Mouse (Mus musculus) heart, embryonic 11.5 days (tissue): Measurements from ENCODE around the gene Trpm8. TPM values are rescaled to one million over a fixed set of nuclear protein-coding genes. Genes with fewer than 3 reads are reported as not detected.

Experiments used
- ATAC-seq: fragments of 200-750 bp; cut with Nextera tagmentation; replicated peaks from 2 replicates; pipeline ENCODE4 v1.8.0; 2017; ENCODE audit warnings: moderate library complexity; ENCODE audit not compliant: insufficient number of reproducible peaks, low FRiP score, low TSS enrichment
- H3K27ac ChIP-seq: fragments of 300-500 bp; sonication (generic); 2 replicates; pipeline ENCODE4 v1.5.1; 2014; ENCODE audit warnings: mild to moderate bottlenecking, low read depth, low read length
- H3K27me3 ChIP-seq: fragments of 300-500 bp; sonication (generic); 2 replicates; pipeline ENCODE4 v1.6.1; 2014; ENCODE audit warnings: mild to moderate bottlenecking, low read length, mixed read lengths; ENCODE audit not compliant: control insufficient read depth, insufficient read depth
- H3K36me3 ChIP-seq: fragments of 300-500 bp; sonication (generic); 2 replicates; pipeline ENCODE4 v1.6.1; 2014; ENCODE audit warnings: mild to moderate bottlenecking, low read length, moderate library complexity, mixed read lengths; ENCODE audit not compliant: control insufficient read depth, insufficient read depth
- H3K4me1 ChIP-seq: fragments of 300-500 bp; sonication (generic); 2 replicates; pipeline ENCODE4 v1.6.1; 2014; ENCODE audit warnings: low read length; ENCODE audit not compliant: control insufficient read depth, insufficient read depth
- H3K4me2 ChIP-seq: fragments of 300-500 bp; sonication (generic); 2 replicates; pipeline ENCODE4 v1.6.1; 2014; ENCODE audit warnings: mild to moderate bottlenecking, moderate library complexity
- H3K4me3 ChIP-seq: fragments of 300-500 bp; sonication (generic); 2 replicates; pipeline ENCODE4 v1.5.1; 2014; ENCODE audit warnings: low read depth, low read length
- H3K9ac ChIP-seq: fragments of 300-500 bp; sonication (generic); 2 replicates; pipeline ENCODE4 v1.6.1; 2014; ENCODE audit warnings: mild to moderate bottlenecking, low read depth, low read length, moderate library complexity
- H3K9me3 ChIP-seq: fragments of 300-500 bp; sonication (generic); replicated peaks from 2 replicates; pipeline ENCODE4 v1.6.1; 2016; ENCODE audit warnings: low read length; ENCODE audit not compliant: control insufficient read depth
- WGBS: fragments of 180-500 bp; shearing (Covaris S2); extraction: QIAGEN DNeasy Blood & Tissue Kit; methylation state at CpG from one replicate; pipeline ENCODE4 v1.1.7; 2014; ENCODE audit not compliant: insufficient replicate concordance; 5-methylcytosine and 5-hydroxymethylcytosine counted together
- polyA plus RNA-seq: library from polyadenylated mRNA; unstranded; fragments of >200 nt; fragmentation: Nextera tagmentation; extraction: Ambion mirVana; gene quantifications from 2 replicates; pipeline ENCODE4 v1.2.1, GENCODE M21; 2014

The Trpm8 gene
- polyA plus RNA-seq, 1 experiment from 2014 or later, result 0.10 TPM

DNA sequence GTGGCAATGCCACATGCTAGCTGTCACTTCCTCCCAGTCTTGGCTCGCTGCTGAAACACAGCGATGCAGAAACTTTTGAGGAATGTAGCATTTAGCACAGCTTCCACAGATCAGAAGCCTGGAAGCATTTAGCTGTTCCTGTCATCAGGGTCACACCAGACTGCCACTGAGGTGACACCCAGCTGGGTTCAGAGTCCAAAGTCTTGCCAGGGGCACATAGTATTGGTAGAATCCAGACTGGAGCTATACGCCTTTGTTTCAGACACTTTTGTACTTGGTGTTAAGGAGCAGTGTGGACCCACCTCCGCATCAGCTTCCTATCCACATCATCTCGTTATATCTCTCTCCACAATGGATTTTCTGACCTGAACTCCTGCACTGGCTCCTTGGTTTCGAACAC lies 23.9 kb upstream of the Trpm8 start:
- H3K9ac ChIP-seq, result no peak overlapping the region
- H3K36me3 ChIP-seq, result no peaks in the 10 kb centered on the region
- 68% methylated on average over 6 of the region's 6 CpGs for WGBS
- no peaks in the 10 kb centered on the region for H3K4me1 ChIP-seq
- H3K4me3 ChIP-seq, result no peak overlapping the region
- ATAC-seq, result no peak
- H3K27me3 ChIP-seq, result no peaks in the 10 kb centered on the region
- no peak overlapping the region for H3K27ac ChIP-seq
- H3K4me2 ChIP-seq, result no peak overlapping the region
- H3K9me3 ChIP-seq, result peaks cover 92% of the 10 kb centered on the region

DNA sequence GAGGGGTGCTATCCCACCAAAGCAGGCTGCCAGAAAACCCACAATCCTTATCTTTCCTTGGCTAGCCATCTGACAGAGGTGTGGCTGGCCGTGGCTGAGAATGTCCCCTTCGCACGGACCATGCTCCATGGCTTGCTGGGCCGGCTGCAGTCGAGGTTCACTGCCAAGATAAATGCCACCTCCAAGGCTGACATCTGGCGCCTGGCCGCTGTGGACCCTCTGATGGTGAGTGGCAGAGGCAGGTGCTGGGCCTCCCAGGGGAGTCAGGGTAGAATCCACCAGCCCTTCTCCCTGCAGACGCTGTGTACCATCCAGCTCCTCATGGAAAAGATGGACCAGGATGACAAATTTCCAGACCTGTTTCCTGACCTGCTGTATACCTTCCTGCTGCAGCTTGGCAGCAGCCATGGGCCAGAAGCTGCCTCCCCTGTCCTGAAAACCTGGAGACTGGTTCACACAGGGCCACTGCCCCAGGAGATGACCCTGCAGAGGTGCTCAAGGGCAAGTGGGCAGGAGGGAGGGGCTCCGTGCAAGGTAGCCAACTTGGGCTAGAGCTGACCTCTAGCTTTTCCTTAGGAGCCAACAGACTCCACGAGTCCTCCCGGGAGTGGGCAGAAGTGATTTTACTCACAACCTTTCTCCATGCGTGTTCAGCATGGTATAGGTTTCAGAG lies 22.5 kb upstream of the Trpm8 start:
- WGBS, result 79% methylated on average over 12 of the region's 12 CpGs
- H3K36me3 ChIP-seq, result no peaks in the 10 kb centered on the region
- peak; percentile 7; the same call in 1 of the 2 replicates for ATAC-seq
- H3K4me2 ChIP-seq, result no peak overlapping the region
- no peak overlapping the region for H3K4me3 ChIP-seq
- H3K27ac ChIP-seq, result no peak overlapping the region
- no peaks in the 10 kb centered on the region for H3K27me3 ChIP-seq
- 0 out of 2 replicates have a peak, but pooled peaks cover 5% of the 10 kb centered on the region for H3K4me1 ChIP-seq
- no peak overlapping the region for H3K9ac ChIP-seq
- peaks cover 78% of the 10 kb centered on the region for H3K9me3 ChIP-seq

DNA sequence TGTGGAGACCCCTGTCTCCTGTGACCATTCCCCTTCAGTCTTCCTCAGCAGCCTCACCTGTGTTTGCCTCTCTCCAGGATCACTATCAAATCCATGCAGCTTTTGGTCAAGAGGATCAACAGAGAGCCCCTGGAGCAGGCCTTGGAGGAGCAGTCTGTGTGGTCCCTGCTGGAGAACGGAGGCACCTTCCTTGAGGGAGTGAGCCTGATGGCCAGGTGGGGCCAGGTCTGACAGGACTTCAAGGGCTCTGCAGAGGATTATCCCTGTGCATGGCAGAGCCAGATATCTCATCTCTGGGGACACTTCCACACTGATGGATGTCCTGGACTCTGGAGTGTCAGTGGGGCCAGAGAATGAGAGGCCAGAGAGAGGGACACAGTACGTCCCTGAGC lies 22.0 kb upstream of the Trpm8 start:
- Histone ChIP-seq H3K27ac (no peak overlapping the region), H3K4me3 (no peak overlapping the region), H3K36me3 (peaks cover 3% of the 10 kb centered on the region; the same call in 1 of the 2 replicates), H3K9ac (no peak overlapping the region), H3K4me2 (no peak overlapping the region), H3K9me3 (peaks cover 73% of the 10 kb centered on the region), H3K4me1 (peaks cover 5% of the 10 kb centered on the region; the same call in 1 of the 2 replicates), H3K27me3 (no peaks in the 10 kb centered on the region)
- no peak for ATAC-seq
- WGBS, result 48% methylated on average over 2 of the region's 2 CpGs

DNA sequence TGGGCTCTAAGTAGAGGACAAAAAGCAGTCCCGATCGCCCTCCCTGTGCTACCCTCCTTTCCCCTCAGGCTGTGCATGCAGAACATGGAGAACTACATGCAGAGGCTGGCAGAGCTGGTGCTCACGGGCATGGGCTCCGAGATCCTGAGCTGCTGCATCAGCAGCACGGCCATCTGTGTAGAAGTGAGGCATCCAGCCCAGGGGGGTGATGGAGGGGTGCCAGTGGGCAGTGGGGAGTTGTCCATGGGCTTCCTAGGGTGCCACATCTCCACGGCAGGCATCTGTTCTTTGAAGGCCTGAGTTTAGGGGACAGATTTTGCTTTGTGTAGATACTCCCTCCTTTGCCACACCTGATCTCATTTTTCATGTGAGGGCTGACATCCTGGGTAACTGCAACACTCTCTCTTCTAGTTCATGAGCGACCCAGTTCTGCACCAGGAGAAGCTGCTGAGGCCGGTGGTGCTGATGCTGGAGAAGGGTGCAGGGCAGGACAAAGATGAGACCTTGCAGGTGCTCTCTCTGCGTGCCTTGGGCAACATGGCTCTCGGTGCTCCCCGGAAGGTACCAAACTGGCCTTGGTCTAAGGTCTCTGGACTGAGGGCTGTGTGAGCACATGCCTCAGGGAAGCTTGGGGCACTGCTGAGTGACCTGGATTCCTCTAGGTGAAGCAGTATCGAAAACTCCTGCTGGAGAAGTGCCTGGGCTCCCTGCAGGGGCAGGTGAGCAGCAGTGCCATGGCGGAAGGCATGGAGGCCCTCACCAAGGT lies 21.3 kb upstream of the Trpm8 start:
- H3K4me2 ChIP-seq, result no peak overlapping the region
- peaks cover 5% of the 10 kb centered on the region; the same call in 1 of the 2 replicates for H3K4me1 ChIP-seq
- no peak overlapping the region for H3K27ac ChIP-seq
- H3K4me3 ChIP-seq, result no peak overlapping the region
- H3K9me3 ChIP-seq, result peaks cover 71% of the 10 kb centered on the region
- no peaks in the 10 kb centered on the region for H3K27me3 ChIP-seq
- no peak for ATAC-seq
- no peak overlapping the region for H3K9ac ChIP-seq
- H3K36me3 ChIP-seq, result peaks cover 9% of the 10 kb centered on the region
- WGBS, result 73% methylated on average over 13 of the region's 13 CpGs

DNA sequence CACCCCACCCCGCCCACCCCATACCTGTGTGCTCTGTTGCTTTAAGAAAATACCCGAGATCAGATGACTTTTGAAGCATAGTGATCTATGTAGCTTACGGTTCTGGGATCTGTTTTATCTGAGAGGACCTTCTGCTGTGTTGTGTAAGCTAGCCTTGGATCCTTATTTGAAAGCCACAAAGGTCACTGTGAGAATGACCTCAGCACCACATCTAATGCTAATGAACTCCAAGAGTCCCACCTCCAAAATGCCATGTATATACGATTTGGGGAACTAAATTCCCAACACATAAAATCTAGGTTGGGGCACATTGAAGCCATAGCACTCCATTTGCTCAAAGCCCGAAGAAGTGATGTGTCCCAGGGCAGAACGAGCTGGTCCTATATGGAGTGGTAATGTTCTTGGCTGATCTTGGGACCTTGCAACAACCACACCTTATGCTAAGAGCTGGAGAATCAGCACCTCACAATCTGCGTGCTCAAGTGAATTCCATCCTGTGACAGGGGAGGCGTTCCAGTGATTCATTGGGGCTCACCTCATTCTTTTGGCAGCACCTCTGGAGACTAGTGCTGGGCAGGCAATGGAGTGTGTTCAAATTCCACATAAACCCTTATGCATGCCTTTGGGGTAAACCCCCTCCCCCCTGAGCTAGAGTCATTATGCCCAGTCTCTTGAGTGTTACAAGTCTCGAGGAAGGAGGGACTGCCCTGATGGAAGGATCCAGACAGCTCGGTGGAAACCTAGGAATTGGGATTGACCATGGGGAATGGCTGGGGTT lies 20.4 kb upstream of the Trpm8 start:
- Histone ChIP-seq H3K9ac (no peak overlapping the region), H3K4me3 (no peak overlapping the region), H3K27me3 (no peaks in the 10 kb centered on the region), H3K27ac (no peak overlapping the region), H3K36me3 (peaks cover 18% of the 10 kb centered on the region), H3K4me1 (peaks cover 5% of the 10 kb centered on the region; the same call in 1 of the 2 replicates), H3K4me2 (no peak overlapping the region), H3K9me3 (peaks cover 66% of the 10 kb centered on the region)
- WGBS, result 73% methylated on average over 10 of the region's 10 CpGs
- no peak for ATAC-seq

DNA sequence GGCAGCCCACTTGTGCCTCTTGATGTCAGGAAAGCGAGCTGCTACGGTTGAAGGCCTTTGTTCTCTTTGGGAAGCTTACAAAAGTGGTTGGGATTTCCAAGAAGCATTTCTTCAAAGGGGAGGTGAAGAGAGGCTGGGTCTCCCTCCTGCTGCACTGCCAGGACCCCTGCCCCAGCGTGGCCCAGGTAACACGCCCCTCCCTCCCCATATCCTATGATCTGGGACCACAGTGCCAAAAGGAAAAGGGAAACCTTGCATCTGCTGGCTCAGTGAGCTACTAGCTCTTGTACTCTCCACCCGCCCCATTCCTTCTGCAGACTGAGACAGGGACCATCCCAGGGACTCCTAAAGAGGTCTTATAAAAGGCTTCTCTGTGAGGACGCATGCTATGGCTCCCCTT lies 19.8 kb upstream of the Trpm8 start:
- peaks cover 11% of the 10 kb centered on the region; the same call in 1 of the 2 replicates for H3K4me1 ChIP-seq
- peaks cover 60% of the 10 kb centered on the region for H3K9me3 ChIP-seq
- peaks cover 24% of the 10 kb centered on the region for H3K36me3 ChIP-seq
- H3K27me3 ChIP-seq, result no peaks in the 10 kb centered on the region
- ATAC-seq, result no peak
- H3K4me3 ChIP-seq, result no peak overlapping the region
- WGBS, result 78% methylated on average over 6 of the region's 6 CpGs
- no peak overlapping the region for H3K27ac ChIP-seq
- H3K9ac ChIP-seq, result no peak overlapping the region
- no peak overlapping the region for H3K4me2 ChIP-seq

DNA sequence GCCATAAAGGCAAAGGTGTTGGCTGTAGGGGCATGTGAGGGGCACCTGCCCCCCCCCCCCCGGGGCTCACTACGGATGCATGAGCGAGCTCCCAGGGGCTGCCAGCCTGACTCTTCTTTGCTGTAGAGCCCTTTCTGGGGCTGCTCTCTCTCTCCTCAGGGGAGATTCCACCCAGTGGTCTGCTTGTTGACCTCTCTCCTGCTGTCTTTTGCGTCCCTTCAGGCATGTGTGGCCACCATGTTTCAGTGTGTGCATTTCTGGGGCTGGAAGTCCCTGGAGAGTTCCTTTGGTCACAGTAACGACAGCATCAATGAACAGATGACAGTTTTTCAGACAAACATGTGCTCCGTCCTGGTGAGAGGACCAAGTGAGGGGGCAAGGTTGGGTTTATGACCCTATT lies 19.1 kb upstream of the Trpm8 start:
- Histone ChIP-seq H3K9me3 (peaks cover 56% of the 10 kb centered on the region), H3K4me3 (no peak overlapping the region), H3K4me1 (peaks cover 13% of the 10 kb centered on the region; the same call in 1 of the 2 replicates), H3K27ac (no peak overlapping the region), H3K36me3 (peaks cover 31% of the 10 kb centered on the region), H3K9ac (no peak overlapping the region), H3K4me2 (no peak overlapping the region), H3K27me3 (no peaks in the 10 kb centered on the region)
- 67% methylated on average over 6 of the region's 6 CpGs for WGBS
- ATAC-seq, result no peak

DNA sequence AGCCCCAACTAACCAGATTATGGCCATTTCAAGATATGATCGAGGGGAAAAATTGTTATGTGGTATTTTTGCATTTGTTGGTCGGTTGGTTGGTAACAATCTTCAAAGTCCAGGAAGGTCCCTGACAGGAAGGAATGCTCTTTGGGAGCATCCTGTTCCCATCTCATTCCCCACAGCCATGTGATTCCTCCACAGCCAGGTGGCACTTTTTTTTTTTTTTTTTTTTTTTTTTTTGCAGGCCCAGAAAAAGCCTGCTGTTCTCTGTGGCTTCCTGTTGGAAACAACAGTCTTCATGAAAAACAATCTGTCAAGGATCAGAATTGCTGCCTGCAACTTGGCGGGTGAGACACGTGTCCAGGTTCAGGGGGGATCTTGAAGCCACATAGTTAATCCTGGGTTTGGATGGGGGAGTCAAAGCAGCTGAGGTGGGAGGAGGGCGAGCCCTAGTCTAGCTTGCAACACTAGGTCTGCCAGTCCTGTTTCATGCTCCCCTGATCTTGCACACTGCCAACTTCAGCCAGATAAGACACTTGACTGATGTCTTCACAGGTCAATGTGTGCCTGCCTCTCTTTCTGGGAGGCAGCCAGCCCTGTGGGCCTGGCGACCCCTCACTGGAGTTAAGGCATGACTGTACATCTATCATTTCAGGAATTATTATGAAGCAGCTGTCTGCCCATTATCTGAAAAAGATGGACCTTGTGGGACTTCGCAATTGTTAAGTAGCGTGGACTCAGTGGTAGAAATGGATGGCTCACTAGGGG lies 18.4 kb upstream of the Trpm8 start:
- Histone ChIP-seq H3K9me3 (peaks cover 49% of the 10 kb centered on the region), H3K27ac (no peak overlapping the region), H3K4me3 (no peak overlapping the region), H3K4me2 (no peak overlapping the region), H3K4me1 (peaks cover 13% of the 10 kb centered on the region; the same call in 1 of the 2 replicates), H3K9ac (no peak overlapping the region), H3K36me3 (peaks cover 38% of the 10 kb centered on the region), H3K27me3 (no peaks in the 10 kb centered on the region)
- ATAC-seq, result peak; percentile 2; the same call in 1 of the 2 replicates
- WGBS, result 66% methylated on average over 8 of the region's 8 CpGs
